Mouse (Mus musculus): Measurements from ENCODE around the gene Ncor1.
"Not testable (repeated sequence)": the region's sequence is repeated elsewhere in the genome, so short reads cannot be mapped to it uniquely, and the experiment has no call there.

Gene Ncor1

DNA sequence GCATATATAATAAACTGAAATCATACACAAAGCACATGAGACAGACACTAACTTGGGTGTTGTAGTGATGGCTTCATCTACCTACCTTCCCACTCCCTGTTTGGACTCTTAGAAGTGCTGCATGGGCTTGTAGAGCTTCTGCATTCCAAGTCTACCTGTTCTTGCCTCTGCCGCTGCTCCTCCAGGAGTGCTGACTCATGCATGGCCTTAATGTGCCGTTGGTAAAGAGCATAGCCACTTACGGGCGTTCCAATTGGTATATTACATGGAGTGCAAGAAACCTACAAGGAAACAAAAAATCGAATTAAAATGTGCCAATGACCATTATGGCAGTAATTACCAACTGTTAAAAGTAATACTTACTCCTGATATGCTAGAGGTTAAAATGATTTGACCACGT, 91.5 kb downstream of the Ncor1 start:
- DNase-seq (ENCODE audit: low spot score in 2 of 2), result no peak

DNA sequence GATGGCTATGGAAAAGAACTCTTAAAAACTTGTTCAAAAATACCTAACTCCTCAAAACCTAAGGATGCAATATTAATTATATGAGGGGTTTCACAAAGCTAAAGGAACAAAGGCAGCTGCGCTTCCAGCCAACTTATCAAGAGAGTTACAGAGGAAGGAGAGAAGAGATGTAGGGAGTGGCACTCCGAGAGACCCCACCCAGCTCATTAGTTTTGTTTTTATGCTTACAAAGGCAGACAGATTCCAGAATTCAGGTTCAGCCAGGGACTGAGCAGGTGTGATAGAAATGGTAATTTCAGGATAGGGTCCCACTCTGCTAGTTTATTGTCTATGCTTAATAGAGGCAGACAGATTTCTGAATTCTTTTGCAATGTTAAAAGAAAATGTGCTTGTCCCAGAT, 103.1 kb downstream of the Ncor1 start:
- DNase-seq (ENCODE audit: low spot score in 2 of 2), result no peak

DNA sequence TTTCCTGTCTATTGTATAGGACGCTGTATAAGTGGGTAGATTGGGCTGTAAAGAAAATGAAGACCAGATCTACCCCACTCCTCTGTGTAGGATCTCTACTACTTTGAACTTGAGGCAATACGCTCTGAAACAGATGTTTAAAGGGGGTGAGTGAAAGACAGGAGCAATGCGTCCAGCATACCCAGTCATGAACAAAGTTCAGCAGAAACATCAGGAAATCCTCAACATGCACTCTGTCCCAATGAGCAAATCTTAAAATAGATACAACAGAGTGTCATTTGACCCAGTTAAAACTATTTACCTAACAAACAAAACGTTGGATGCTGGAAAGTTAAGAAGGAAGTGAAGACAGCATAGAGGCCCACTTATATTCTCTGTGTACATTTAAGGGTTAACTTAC, 106.4 kb downstream of the Ncor1 start:
- DNase-seq (ENCODE audit: low spot score in 2 of 2), result no peak

DNA sequence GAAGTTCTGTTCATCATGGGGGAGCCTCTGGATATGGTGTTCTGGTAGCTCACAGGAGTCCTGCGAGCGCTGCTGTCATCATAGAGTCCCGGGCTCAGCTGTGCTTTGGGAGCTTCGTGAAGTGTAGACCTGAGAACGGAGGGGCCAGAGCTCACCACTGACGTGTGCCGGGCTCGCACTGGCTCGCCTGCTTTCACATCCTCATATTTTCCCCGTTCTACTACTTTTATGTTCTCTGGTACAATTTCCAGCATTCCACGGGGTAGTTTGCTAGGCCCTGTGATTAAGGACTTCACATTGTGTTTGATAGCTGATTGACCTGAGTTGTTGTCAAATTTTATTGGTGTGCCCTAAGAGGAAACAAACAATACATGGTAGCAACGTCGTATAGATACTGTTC, 115.3 kb downstream of the Ncor1 start:
- no peak for DNase-seq (ENCODE audit: low spot score in 2 of 2)

DNA sequence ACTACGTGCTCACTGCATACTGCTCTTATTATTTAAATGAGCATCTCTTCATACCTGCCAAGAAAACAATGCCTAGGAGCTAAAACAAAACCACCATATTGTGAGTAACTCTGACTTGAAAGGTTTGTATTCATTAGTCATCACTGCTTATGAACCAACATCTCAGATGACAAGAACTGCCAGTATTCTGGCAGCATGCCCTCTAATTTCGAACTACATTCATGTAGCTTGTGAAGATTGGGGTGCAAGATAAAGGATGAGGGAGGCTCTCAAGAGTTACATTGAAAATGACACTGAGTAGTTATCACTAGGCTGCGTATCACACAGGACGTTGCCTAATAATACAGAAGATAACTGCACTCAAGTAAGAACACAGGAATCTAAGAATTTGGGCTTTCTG, 126.1 kb downstream of the Ncor1 start:
- DNase-seq (ENCODE audit: low spot score in 2 of 2), result no peak

DNA sequence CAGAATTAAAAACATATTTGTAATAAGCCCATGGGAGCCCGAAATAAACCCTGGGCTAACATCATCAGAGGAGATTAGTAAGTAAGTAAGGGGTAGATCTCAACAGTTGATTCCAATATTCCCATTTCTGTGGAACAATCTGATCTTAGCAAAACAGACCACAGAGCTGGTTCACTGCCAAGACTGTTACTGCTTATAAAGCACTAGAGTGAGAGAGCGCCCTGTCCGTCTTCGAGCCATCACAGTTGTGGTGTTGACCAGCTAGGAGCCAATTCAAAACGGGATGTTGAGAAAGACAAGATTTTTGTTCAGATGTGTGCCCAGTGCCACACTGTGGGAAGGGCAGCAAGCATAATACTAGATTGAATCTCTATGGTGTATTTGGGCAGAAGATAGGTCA, 127.2 kb downstream of the Ncor1 start:
- DNase-seq (ENCODE audit: low spot score in 2 of 2), result no peak

DNA sequence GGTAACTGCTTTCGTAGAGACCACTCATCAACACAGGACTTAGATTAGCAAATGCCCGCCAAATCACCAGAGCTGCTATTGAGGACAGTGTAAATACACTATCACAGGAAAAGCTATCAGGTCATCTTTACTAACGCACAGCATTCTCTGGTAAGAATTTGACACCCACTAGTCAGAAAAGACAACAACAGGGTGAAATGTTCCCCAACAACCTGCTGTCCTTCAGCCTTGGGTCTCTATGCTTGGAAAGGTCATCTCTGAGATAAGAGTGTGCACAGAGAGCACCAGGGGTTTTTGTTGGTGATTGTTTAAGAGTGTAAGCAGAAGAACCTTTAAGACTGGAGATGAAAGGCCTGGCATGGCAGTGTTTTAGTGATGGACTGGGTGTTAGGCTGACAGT, 134.7 kb downstream of the Ncor1 start:
- no peak for DNase-seq (ENCODE audit: low spot score in 2 of 2)

DNA sequence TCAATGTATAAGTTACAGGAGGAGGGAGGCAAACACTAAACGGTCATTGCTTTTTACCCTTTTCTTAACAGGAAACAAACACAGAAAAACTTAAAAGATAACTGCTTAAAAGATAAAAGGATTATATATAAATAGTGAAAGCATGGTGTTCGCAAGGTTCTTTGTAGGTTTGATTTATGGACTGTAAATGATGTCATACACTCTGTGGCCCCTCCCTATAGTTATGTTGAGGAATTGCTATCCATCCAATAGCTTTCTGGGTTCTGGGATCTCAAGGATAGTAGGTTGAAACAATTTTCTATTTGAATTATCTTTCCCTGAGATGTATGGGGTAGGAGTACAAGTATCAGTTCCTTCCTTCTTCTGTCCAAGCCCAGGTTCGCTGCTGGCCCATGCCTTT, 138.2 kb downstream of the Ncor1 start:
- no peak for DNase-seq (ENCODE audit: low spot score in 2 of 2)

DNA sequence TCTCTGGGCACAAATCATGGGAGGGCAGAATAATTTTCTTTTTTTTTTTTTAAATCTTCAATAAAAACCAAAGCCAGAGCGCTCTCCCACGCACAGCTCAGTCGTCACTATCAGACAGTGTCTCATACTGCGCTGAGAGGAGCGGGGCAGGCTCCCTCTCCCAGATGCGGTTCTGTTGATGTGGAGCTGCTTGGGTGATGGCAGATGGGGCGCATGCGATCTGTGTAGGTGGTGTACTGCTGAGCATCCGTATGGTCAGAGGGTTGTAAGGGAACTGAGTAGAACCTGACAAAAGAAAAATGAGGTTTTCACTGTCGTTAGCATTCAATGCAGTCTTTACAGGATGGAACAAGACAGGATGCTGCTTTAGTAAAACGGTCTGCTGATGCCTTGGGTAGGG, 140.6 kb downstream of the Ncor1 start:
- DNase-seq (ENCODE audit: low spot score in 2 of 2), result peak; percentile 75 to 81

DNA sequence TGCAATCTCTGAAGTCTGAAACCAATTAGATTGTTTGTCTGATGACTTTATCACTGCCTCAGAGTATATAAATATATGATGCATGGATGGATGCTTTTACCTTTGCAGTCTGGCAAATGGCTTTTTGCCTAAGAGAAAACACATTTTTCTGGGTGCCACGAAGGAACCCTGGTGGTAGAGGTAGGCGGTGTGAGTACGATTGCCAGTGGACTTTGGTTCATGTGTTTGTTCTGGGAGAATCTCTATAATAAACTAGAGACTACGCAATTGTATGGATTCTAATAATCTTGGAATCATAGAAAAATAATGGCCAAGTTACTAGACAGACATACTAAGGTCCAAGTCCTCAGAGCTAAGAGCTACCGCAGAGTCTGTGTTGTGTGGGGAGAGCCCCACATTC, 143.4 kb downstream of the Ncor1 start:
- DNase-seq (ENCODE audit: low spot score in 2 of 2), result no peak

DNA sequence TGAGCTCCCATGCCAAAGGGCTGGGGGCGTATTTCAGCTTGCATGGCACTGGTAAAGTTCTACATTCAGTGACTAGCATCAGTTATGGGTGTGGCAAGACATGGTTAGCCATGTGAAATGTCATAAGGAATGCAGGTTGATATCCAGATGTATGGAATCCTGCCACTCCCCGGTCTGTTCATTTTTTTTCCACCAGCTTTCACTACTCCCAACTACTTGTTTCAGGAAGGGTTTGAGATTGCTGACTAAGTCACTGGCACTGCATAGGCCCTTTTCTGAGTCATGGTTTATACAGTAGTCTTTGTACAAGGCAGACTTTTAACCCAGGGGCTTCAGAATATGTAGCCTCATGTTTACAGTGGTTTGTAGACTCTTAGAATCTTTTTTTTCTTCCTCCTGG, 149.0 kb downstream of the Ncor1 start:
- no peak for DNase-seq (ENCODE audit: low spot score in 2 of 2)

DNA sequence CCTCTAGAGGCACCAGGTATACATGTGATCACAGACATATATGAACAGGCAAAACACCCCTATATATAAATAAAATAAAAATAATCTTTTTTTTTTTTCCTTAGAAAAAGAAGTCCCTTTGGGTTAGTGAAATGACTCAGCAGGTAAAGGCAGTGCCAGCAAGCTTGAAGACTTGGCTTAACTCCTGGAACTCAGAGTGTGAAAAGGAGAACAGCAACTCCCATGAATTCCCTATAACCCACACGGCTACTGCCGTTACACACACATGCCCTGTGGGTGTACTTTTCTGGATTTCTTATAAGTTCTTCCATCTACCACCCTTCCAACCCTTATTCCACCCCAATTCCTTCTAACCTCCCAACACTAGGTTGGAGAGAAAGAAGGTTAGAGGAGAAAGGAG, 152.5 kb downstream of the Ncor1 start:
- peak in 1 of 2 experiments; percentile 31 for DNase-seq (ENCODE audit: low spot score in 2 of 2)

DNA sequence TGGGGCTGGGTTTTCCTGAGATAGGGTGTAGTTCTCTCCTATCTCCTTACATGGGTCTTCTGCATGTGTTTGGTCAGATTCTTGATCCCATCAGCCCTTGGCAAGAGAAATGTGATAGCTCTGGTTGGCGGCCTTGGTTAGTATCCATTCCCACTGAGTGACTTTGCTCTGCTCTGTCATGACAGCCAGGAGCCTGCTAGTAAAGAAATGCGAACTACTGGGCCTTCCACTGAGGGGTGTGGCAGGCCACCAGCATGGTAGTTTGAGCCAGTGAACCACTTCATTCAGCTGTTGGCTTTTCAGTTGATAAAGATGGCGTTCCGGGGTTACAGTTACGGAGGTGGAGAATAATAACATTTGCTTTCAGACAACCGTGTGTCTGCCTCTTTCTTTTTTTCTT, 159.5 kb downstream of the Ncor1 start:
- DNase-seq (ENCODE audit: low spot score in 2 of 2), result no peak

DNA sequence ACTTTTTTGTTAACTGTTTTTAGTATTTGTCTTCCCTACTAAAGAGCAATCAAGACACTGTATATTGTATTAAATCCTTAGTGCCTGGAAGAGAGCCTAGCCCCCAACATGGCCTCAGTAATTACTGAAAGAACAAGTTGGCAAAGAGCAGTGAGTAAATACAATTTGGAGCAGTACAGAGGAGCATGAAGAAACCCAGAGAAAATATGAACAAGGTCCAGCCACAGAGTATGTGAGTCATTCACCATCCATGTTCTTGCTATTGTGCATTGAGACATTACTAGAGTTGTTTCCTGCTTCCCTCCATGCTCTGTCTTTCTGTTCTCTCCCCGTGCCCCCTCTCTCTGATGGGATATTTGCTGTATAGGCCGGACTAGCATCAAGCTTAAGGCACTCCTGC, 164.2 kb downstream of the Ncor1 start:
- DNase-seq (ENCODE audit: low spot score in 2 of 2), result no peak

DNA sequence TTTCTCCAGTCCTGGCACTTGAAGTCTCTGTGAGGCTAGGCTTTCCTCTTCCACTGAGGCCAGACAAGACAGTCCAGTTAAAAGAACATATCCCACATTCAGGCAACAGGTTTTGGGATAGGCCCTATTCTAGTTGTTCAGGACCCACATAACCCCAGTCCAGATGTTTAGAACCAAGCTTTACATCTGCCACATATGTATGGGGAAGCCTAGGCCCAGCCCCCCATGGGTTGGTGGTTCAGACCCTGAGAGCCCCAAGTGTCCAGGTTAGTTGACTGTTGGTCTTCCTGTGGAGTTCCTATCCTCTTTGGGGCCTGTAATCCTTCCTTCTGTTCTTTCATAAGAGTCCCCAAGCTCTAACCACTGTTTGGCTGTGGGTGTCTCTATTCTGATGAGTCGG, 170.6 kb downstream of the Ncor1 start:
- no peak for DNase-seq (ENCODE audit: low spot score in 2 of 2)

DNA sequence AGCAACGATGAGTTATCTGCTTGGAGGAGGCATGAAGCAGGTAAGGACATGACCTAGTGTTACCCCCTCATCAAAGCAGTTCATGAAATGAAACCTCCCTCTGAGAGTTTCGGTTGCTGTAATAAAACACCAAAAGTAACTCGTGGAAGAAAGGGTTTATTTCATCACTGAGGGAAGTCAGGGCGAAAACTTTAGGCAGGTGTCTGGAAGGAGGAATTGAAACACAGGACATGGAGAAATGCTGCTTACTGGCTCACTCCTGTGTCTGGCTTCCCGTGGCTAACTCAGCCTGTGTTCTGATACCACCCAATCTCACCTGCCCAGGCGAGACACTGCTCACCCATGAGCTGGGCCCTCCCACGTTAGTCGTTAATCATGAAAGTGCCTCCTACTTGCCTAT, 173.3 kb downstream of the Ncor1 start:
- DNase-seq (ENCODE audit: low spot score in 2 of 2), result no peak

DNA sequence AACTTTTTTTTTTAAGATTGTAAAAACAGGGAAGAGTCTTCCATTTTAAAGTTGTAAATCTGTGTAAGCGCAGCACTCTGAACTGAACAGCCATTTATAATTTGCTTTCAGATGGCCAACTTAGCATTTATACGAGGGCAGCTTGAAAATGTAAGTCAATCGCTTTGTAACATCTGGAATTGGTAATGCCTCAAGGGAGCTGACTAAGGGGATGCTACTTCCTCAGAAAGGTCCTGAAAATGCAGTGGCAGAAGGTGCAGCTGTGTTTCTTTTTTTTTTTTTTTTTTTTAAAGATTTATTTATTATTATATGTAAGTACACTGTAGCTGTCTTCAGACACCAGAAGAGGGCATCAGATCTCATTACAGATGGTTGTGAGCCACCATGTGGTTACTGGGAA, 174.3 kb downstream of the Ncor1 start:
- DNase-seq (ENCODE audit: low spot score in 2 of 2), result not testable (repeated sequence)

DNA sequence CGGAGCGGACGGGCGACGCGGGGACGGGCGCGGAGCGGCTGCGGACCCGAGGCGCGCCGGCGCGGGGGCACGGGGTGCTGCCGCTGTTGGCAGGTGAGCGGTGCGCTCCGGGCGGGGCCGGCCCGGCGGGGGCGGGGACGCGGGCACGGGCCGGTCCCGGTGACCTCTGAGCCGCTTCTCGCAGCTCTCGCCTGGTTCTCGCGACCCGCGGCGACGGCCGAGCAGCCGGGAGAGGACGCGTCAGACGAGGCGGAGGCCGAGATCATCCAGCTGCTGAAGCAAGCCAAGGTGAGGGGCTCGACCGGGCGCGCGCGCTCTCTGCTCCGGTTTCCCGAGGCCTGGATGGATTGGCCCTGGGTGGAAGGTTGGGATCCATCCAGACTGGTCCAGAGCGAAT, 176.7 kb downstream of the Ncor1 start:
- DNase-seq (ENCODE audit: low spot score in 2 of 2), result no peak

DNA sequence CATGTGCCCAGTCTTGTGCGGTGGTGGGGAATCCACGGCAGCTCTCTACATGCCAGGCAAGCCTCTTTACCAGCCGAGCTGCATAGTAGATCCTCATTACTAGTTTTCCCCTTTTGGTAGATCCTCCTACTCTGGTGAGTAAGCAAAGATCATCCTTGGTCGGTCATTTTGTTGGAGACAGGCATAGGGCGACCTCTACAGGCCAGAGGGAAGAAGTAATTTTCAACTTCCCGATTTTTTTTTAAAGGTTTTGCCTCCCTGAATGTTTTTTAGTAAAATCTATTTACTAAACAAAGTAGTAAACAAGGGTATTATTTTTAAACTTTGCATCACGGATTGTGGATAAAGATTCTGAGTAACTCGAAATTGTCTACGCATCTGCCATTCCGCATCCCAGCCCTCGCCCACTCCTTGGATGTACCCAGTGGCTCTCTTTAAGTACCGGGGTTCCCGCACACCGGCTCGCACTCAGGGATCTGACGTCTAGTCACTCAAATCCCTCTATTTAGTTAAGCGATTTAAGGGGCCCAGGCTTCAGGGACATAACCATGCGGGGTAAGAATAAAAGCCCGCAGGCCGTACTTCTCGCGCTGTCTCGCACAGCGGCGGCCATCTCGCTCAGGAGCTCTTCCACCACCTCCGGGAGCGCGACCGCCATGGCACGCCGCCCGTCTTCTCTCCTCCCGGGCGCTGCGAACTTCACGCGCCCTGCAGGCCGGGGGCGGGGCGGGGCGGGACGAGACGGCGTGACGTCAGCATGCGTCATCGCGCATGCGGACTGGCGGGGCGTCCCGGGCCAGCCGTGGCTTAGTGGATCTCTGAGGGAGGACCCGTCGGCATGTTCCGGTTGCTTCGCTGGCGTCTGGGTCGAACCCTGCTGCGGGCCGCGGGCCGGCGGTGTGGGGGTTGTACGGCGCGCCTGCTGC, 177.4 kb downstream of the Ncor1 start, which contains the start of the genes Zswim7 and Ttc19:
Gene Zswim7 (minus strand): TSS at position 701 of the 926 bp plus-strand sequence.
Gene Ttc19 (plus strand): TSS at position 799 of the 926 bp plus-strand sequence.
- peak; percentile 87 for DNase-seq (ENCODE audit: low spot score in 2 of 2)

DNA sequence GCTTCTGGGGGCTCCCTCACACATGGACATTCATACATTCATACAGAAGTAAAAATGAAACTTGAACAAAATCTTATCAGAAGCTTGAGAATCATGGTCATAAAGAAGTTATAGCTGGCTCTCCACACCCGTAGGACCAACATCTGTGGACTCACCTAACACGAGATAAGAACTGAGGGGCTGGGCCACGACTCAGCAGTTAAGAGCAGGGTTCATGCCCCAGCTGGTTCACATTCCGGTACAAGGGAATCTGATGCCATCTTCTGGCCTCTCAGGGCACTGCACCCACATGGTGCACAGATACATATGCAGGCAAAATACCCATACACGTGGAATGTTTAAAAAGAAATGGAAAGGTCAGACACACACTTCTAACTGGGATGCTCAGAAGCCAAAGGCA, 180.3 kb downstream of the Ncor1 start:
- DNase-seq (ENCODE audit: low spot score in 2 of 2), result no peak

DNA sequence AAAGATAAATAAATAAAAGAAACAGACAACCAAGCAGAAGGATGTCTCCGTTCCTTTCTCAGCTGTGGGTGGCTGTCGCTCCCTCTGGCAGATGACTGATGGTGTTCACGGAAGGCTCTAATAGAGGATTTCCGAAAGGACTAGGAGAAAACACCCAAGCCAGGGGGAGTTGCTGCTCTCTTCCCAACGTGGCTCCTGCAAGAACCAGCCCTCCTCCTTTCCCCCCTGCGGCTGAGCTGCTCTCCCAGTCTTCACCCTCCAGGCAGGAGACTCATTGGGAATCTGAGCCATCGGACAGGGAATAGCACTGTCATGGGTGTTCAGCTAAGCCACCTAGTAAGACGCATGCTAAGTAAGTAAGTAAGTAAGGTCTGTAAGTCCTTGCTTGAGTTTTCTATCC, 181.3 kb downstream of the Ncor1 start:
- no peak for DNase-seq (ENCODE audit: low spot score in 2 of 2)

DNA sequence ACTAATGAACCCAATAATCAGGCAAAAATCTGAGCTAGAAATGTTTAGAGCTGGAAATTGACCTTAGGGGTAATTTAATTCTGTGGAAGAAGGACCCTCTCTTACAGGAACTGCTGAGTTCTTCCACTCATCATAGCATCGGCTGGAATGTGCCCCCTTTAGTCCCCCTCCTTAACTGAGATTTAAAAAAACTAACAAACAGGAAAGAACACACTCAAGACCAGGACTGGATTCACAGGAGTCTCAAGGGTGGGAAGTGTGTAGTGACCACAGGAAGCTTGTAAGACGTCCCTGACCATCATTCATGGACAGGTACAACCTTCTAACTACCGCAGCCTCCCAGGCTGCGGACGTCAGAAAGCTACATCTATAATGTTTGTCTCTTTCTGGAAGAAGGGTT, 187.5 kb downstream of the Ncor1 start:
- DNase-seq (ENCODE audit: low spot score in 2 of 2), result no peak

DNA sequence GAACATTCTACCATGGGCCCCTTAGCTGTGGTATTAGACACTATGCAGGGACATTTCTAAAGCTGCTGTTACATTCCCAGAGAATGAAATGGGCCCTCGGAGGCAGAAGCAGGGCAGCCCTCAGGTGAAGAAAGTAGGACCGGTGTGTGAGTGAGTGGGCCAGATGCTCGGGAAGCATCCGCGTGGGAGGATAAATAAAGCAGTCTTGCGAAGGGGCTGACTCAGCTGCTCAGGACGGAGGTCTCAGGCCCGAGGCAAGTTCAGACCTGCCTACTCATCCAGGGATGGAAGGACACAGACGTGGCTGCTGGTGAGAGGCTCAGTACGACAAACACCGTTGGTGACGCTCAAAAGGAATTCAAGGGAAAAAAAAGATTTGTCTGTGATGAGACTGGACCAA, 189.2 kb downstream of the Ncor1 start:
- DNase-seq (ENCODE audit: low spot score in 2 of 2), result no peak

DNA sequence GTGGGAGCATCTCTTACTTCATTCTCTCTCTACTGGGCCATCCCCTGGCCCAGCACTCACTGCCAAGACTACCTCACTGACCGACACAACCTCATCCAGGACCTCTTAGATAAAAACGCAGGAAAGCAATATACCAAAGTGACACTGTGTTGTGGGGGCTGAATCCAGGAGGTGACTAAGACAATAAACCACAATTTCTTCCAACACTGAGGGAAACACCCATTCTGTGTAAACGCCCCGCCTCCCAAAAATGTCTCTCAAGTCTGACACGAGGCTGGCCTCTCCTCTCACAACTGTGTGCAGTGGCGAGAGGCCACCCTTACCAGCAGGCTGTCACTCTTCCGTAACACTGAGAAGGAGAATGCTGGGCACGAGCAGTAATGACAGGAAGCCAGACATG, 190.0 kb downstream of the Ncor1 start:
- no peak for DNase-seq (ENCODE audit: low spot score in 2 of 2)
